7 mouse cellular contexts compared by ENCODE assay signal in the genomic region with DNA sequence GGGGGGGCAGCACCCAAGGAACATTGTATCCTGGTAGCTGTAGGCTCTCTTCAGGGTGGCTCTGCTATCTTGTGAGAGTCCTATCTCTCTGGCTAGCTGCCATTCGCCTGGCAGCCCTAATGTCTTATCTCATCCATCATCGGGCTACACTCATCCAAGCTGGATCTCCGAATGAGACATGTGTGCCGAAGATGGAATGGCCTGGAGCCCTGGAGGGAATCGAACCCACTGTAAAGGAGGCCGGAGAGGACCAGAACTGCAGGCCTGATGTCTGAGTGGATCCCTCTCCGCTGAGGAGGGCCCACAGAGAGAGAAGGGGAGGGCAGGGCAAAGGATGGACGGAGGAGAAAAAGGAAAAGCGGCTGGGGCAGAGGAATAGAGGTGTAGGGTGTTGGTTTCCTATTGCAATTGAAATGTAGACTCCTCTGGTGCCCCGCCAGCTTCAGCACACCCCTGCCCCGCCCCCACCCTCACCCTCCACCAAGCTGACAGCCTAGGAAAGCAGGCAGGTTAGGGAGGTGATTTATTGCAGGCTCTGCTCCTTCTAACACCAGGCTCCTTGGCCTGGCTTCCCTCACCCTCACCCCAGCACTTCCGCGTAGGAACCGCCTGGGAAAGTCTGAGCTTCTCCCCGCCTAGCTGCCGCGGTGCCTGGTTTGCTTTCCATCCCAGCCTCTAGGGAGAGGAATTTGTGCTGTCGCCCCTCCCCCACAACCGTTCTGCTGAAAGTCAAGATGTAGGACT. TPM values are rescaled to one million over a fixed set of nuclear protein-coding genes. Genes with fewer than 3 reads are reported as not detected.
A peak's percentile ranks its signal among the peaks of the same experiment; 100 is the strongest.
DNase-seq lines count a peak whose midpoint lies in the region; ATAC-seq and TF ChIP-seq lines count a peak whose summit lies in the region.

No protein-coding gene starts in this region.

- peaks cover 6% of the 10 kb centered on the region; the same call in 1 of the 2 replicates for H3K4me1 ChIP-seq in forebrain, embryonic 14.5 days (ENCODE audit: control insufficient read depth, insufficient read depth, low read length)
- peaks cover 15% of the 10 kb centered on the region for H3K4me1 ChIP-seq in heart, postnatal 0 days (ENCODE audit: control insufficient read depth, insufficient read depth)
- 0 out of 2 replicates have a peak, but pooled peaks cover 8% of the 10 kb centered on the region for H3K4me1 ChIP-seq in kidney, postnatal 0 days (replicated peaks; ENCODE audit: insufficient read depth, low read length)
- H3K4me1 ChIP-seq in liver, embryonic 16.5 days (ENCODE audit: control insufficient read depth, low read depth, low read length), result peaks cover 7% of the 10 kb centered on the region

- H3K4me2 ChIP-seq in forebrain, embryonic 14.5 days (ENCODE audit: low read length), result peak overlapping the region; percentile 18; the same call in 1 of the 2 replicates
- H3K4me2 ChIP-seq in heart, postnatal 0 days (ENCODE audit: low read depth, low read length), result peak overlapping the region; percentile 42
- H3K4me2 ChIP-seq in kidney, postnatal 0 days (ENCODE audit: low read length), result peak overlapping the region; percentile 40
- peak overlapping the region; percentile 25; the same call in 1 of the 2 replicates for H3K4me2 ChIP-seq in liver, embryonic 16.5 days (ENCODE audit: low read depth, low read length)

- no peaks in the 10 kb centered on the region for H3K27me3 ChIP-seq in forebrain, embryonic 14.5 days (replicated peaks; ENCODE audit: control insufficient read depth, insufficient read depth, low read length)
- no peaks in the 10 kb centered on the region for H3K27me3 ChIP-seq in heart, postnatal 0 days (ENCODE audit: control insufficient read depth, insufficient read depth, low read length)
- no peaks in the 10 kb centered on the region for H3K27me3 ChIP-seq in kidney, postnatal 0 days (ENCODE audit: insufficient read depth, low read length)
- H3K27me3 ChIP-seq in liver, embryonic 16.5 days (ENCODE audit: control insufficient read depth, insufficient read depth, low read depth, low read length), result no peaks in the 10 kb centered on the region

- WGBS in forebrain, embryonic 14.5 days, result 31% methylated on average over 19 of the region's 19 CpGs
- WGBS in heart, postnatal 0 days, result 12% methylated on average over 19 of the region's 19 CpGs
- WGBS in kidney, postnatal 0 days, result 12% methylated on average over 19 of the region's 19 CpGs
- 17% methylated on average over 18 of the region's 19 CpGs for WGBS in liver, embryonic 16.5 days (ENCODE audit: insufficient replicate concordance)

- TF ChIP-seq EP300 in heart, postnatal 0 days (IDR thresholded peaks at IDR 0.05; ENCODE audit: low read depth), result 0 out of 2 replicates have a peak, but pooled peaks have one; percentile 32

- H3K9me3 ChIP-seq in forebrain, embryonic 14.5 days (replicated peaks; ENCODE audit: control insufficient read depth, low read length), result no peaks in the 10 kb centered on the region
- no peaks in the 10 kb centered on the region for H3K9me3 ChIP-seq in heart, postnatal 0 days (replicated peaks; ENCODE audit: control insufficient read depth, low read length)
- no peaks in the 10 kb centered on the region for H3K9me3 ChIP-seq in kidney, postnatal 0 days (replicated peaks; ENCODE audit: low read length)
- H3K9me3 ChIP-seq in liver, embryonic 16.5 days (replicated peaks; ENCODE audit: control insufficient read depth, low read length), result no peaks in the 10 kb centered on the region

- H3K27ac ChIP-seq in forebrain, embryonic 14.5 days (ENCODE audit: low read depth, low read length), result no peak overlapping the region
- H3K27ac ChIP-seq in heart, postnatal 0 days (ENCODE audit: low read depth), result peak overlapping the region; percentile 71
- peak overlapping the region; percentile 64 for H3K27ac ChIP-seq in kidney, postnatal 0 days
- H3K27ac ChIP-seq in liver, embryonic 16.5 days (ENCODE audit: low read length), result no peak overlapping the region

- H3K36me3 ChIP-seq in forebrain, embryonic 14.5 days (ENCODE audit: control insufficient read depth, insufficient read depth, low read length), result no peaks in the 10 kb centered on the region
- no peaks in the 10 kb centered on the region for H3K36me3 ChIP-seq in heart, postnatal 0 days (replicated peaks; ENCODE audit: control insufficient read depth, insufficient read depth, low read length)
- H3K36me3 ChIP-seq in kidney, postnatal 0 days (ENCODE audit: insufficient read depth, low read length), result no peaks in the 10 kb centered on the region
- H3K36me3 ChIP-seq in liver, embryonic 16.5 days (ENCODE audit: control insufficient read depth, insufficient read depth), result no peaks in the 10 kb centered on the region

- no peak overlapping the region for H3K4me3 ChIP-seq in forebrain, embryonic 14.5 days (ENCODE audit: low read depth, low read length)
- no peak overlapping the region for H3K4me3 ChIP-seq in heart, postnatal 0 days (ENCODE audit: low read depth, low read length)
- H3K4me3 ChIP-seq in kidney, postnatal 0 days (replicated peaks; ENCODE audit: low read depth, low read length), result no peak overlapping the region
- H3K4me3 ChIP-seq in liver, embryonic 16.5 days (ENCODE audit: low read depth, low read length), result no peak overlapping the region

- DNase-seq in adrenal gland, postnatal 36 days, result peak; percentile 72 to 85
- peak; percentile 73 for DNase-seq in forebrain, embryonic 14.5 days (ENCODE audit: low spot score)
- peak; percentile 86 for DNase-seq in heart, postnatal 0 days (ENCODE audit: low spot score)
- DNase-seq in kidney, postnatal 0 days (ENCODE audit: low spot score), result peak; percentile 94
- peak; percentile 70 for DNase-seq in neural tube, embryonic 10.5 days (ENCODE audit: extremely low spot score, low spot score)
- DNase-seq in urinary bladder, postnatal 25 days (ENCODE audit: low spot score), result peak; percentile 44

- peak; percentile 23; the same call in 1 of the 2 replicates for TF ChIP-seq CTCF in heart, postnatal 0 days (IDR thresholded peaks at IDR 0.05; ENCODE audit: low read depth)
- TF ChIP-seq CTCF in kidney, postnatal 0 days (IDR thresholded peaks at IDR 0.05; ENCODE audit: low read depth), result peak; percentile 44; the same call in 1 of the 2 replicates

- no peak overlapping the region for H3K9ac ChIP-seq in forebrain, embryonic 14.5 days (ENCODE audit: low read length)
- peak overlapping the region; percentile 22; the same call in 1 of the 2 replicates for H3K9ac ChIP-seq in heart, postnatal 0 days (replicated peaks; ENCODE audit: low read depth, low read length)
- H3K9ac ChIP-seq in kidney, postnatal 0 days (ENCODE audit: low read depth, low read length), result no peak overlapping the region
- no peak overlapping the region for H3K9ac ChIP-seq in liver, embryonic 16.5 days (ENCODE audit: low read depth, low read length)

- ATAC-seq in forebrain, embryonic 14.5 days, result peak; percentile 72
- peak; percentile 83 for ATAC-seq in heart, postnatal 0 days (ENCODE audit: insufficient read depth, low read depth)
- peak; percentile 89 for ATAC-seq in kidney, postnatal 0 days (replicated peaks; ENCODE audit: low FRiP score, low read depth)
- ATAC-seq in liver, embryonic 16.5 days (ENCODE audit: low read depth), result peak; percentile 30; the same call in 1 of the 2 replicates

RNA-seq across cellular contexts. Expression of gene Fabp6, which starts 32.5 kb away (rescaled TPM):
- not detected for total RNA-seq in adrenal gland, postnatal 36 days (2021)
- not detected in 2 replicates for polyA plus RNA-seq in forebrain, embryonic 14.5 days (2014; fragmentation: Nextera tagmentation; extraction: Ambion mirVana)
- not detected in 2 replicates for total RNA-seq in heart, postnatal 0 days (2014; rRNA removed; ENCODE audit: low replicate concordance)
- not detected in 2 replicates for polyA plus RNA-seq in heart, postnatal 0 days (2015; fragmentation: Nextera tagmentation; extraction: Ambion mirVana)
- 0.36 TPM in 1 of 2 replicates, not detected in the other for polyA plus RNA-seq in kidney, postnatal 0 days (2015; fragmentation: Nextera tagmentation; extraction: Ambion mirVana)
- polyA plus RNA-seq in liver, embryonic 16.5 days (2015; fragmentation: Nextera tagmentation; extraction: Ambion mirVana), result not detected in 2 replicates

RNA-seq across cellular contexts. Expression of gene 4933415A04Rik, which starts 47.0 kb away (rescaled TPM):
- 1 to 10 TPM in 1 of 2 experiments, under 1 TPM in 1; 0.36 to 1.0 TPM for total RNA-seq in adrenal gland, postnatal 36 days (2021)
- 1.2 and 2.0 TPM in 2 replicates for polyA plus RNA-seq in forebrain, embryonic 14.5 days (2014; fragmentation: Nextera tagmentation; extraction: Ambion mirVana)
- total RNA-seq in heart, postnatal 0 days (2014; rRNA removed; ENCODE audit: low replicate concordance), result 0.08 and 1.0 TPM in 2 replicates
- 4.8 and 5.5 TPM in 2 replicates for polyA plus RNA-seq in heart, postnatal 0 days (2015; fragmentation: Nextera tagmentation; extraction: Ambion mirVana)
- polyA plus RNA-seq in kidney, postnatal 0 days (2015; fragmentation: Nextera tagmentation; extraction: Ambion mirVana), result 3.8 and 4.6 TPM in 2 replicates
- 0.43 and 0.71 TPM in 2 replicates for polyA plus RNA-seq in liver, embryonic 16.5 days (2015; fragmentation: Nextera tagmentation; extraction: Ambion mirVana)

RNA-seq across cellular contexts. Expression of gene Pwwp2a, which starts 48.0 kb away (rescaled TPM):
- total RNA-seq in adrenal gland, postnatal 36 days (2021), result 10 to 100 TPM; 32.4 to 37.3 TPM
- polyA plus RNA-seq in forebrain, embryonic 14.5 days (2014; fragmentation: Nextera tagmentation; extraction: Ambion mirVana), result 22.4 and 26.7 TPM in 2 replicates
- 16.0 and 16.9 TPM in 2 replicates for total RNA-seq in heart, postnatal 0 days (2014; rRNA removed; ENCODE audit: low replicate concordance)
- 11.9 and 12.4 TPM in 2 replicates for polyA plus RNA-seq in heart, postnatal 0 days (2015; fragmentation: Nextera tagmentation; extraction: Ambion mirVana)
- 23.0 and 23.2 TPM in 2 replicates for polyA plus RNA-seq in kidney, postnatal 0 days (2015; fragmentation: Nextera tagmentation; extraction: Ambion mirVana)
- 4.3 and 4.6 TPM in 2 replicates for polyA plus RNA-seq in liver, embryonic 16.5 days (2015; fragmentation: Nextera tagmentation; extraction: Ambion mirVana)

Comparison
In these comparisons a context has a peak if more than half of its experiments do, and no peak if none do; other contexts are left out.
1. DNase-seq: peak in every context shown above with its lines; median percentile 94 in kidney, postnatal 0 days; 86 in heart, postnatal 0 days; 78 in adrenal gland, postnatal 36 days; 73 in forebrain, embryonic 14.5 days; 70 in neural tube, embryonic 10.5 days; 44 in urinary bladder, postnatal 25 days.
2. ATAC-seq: peak in every context shown above with its lines; median percentile 89 in kidney, postnatal 0 days; 83 in heart, postnatal 0 days; 72 in forebrain, embryonic 14.5 days; 30 in liver, embryonic 16.5 days.
3. H3K27ac ChIP-seq: peak in heart, postnatal 0 days (single experiment) and kidney, postnatal 0 days (single experiment); none in forebrain, embryonic 14.5 days (single experiment) and liver, embryonic 16.5 days (single experiment).
4. Peak in every context shown above with its lines, with median percentiles within 50 percentile points of each other: H3K4me2 ChIP-seq.